Mouse (Mus musculus): Measurements from ENCODE around the gene Tmem200a.
"Not testable (repeated sequence)": the region's sequence is repeated elsewhere in the genome, so short reads cannot be mapped to it uniquely, and the experiment has no call there.

Tmem200a gene

GRCm38 (mm10) chr10:25962863-25963262, 116.0 kb downstream of the Tmem200a start:
- DNase-seq, result no peak

GRCm38 (mm10) chr10:25961066-25961465, 117.8 kb downstream of the Tmem200a start:
- DNase-seq, result no peak

GRCm38 (mm10) chr10:25958762-25959753, 119.8 kb downstream of the Tmem200a start:
- DNase-seq, result no peak

- no peak for DNase-seq
Measured at GRCm38 (mm10) chr10:25954641-25955228, 124.1 kb downstream of the Tmem200a start.

GRCm38 (mm10) chr10:25952838-25953237, 126.0 kb downstream of the Tmem200a start:
- DNase-seq, result no peak

GRCm38 (mm10) chr10:25952150-25952549, 126.7 kb downstream of the Tmem200a start:
- DNase-seq, result no peak

- no peak for DNase-seq
Measured at GRCm38 (mm10) chr10:25945866-25946265, 133.0 kb downstream of the Tmem200a start.

- DNase-seq, result no peak
Measured at GRCm38 (mm10) chr10:25944641-25945040, 134.2 kb downstream of the Tmem200a start.

GRCm38 (mm10) chr10:25931796-25932195, 147.1 kb downstream of the Tmem200a start:
- no peak for DNase-seq

GRCm38 (mm10) chr10:25929401-25930150, 149.3 kb downstream of the Tmem200a start:
- DNase-seq, result no peak

- no peak for DNase-seq
Measured at GRCm38 (mm10) chr10:25928861-25929368, 149.9 kb downstream of the Tmem200a start.

- DNase-seq, result no peak
Measured at GRCm38 (mm10) chr10:25928448-25928786, 150.4 kb downstream of the Tmem200a start.

- DNase-seq, result no peak
Measured at GRCm38 (mm10) chr10:25927553-25928447, 151.1 kb downstream of the Tmem200a start.

GRCm38 (mm10) chr10:25920640-25921278, 158.1 kb downstream of the Tmem200a start:
- no peak for DNase-seq

GRCm38 (mm10) chr10:25918103-25918502, 160.7 kb downstream of the Tmem200a start:
- DNase-seq, result no peak

GRCm38 (mm10) chr10:25910270-25910669, 168.6 kb downstream of the Tmem200a start:
- DNase-seq, result no peak

- no peak for DNase-seq
Measured at GRCm38 (mm10) chr10:25908027-25909012, 170.5 kb downstream of the Tmem200a start.

- not testable (repeated sequence) for DNase-seq
Measured at GRCm38 (mm10) chr10:25894126-25894525, 184.7 kb downstream of the Tmem200a start.

- DNase-seq, result no peak
Measured at GRCm38 (mm10) chr10:25887225-25887624, 191.6 kb downstream of the Tmem200a start.

GRCm38 (mm10) chr10:25884512-25884911, 194.3 kb downstream of the Tmem200a start:
- DNase-seq, result no peak

Measured in thymus, postnatal 25 days (tissue).